Mouse (Mus musculus): Measurements from ENCODE around the gene Cybb. TPM values are rescaled to one million over a fixed set of nuclear protein-coding genes. Genes with fewer than 3 reads are reported as not detected.

Cybb gene
- total and polyA plus RNA-seq, 3 experiments, result 0.05 TPM; not detected in 1

GRCm38 (mm10) chrX:9413889-9414288 lies 73.7 kb downstream of the Cybb start:
- H3K4me1 ChIP-seq (ENCODE audit: insufficient read depth, low read depth, low read length), result no peaks in the 10 kb centered on the region
- no peak for ATAC-seq (ENCODE audit: extremely low read depth, insufficient number of reproducible peaks, low FRiP score, poor library complexity, severe bottlenecking)
- no peaks in the 10 kb centered on the region for H3K9me3 ChIP-seq (replicated peaks)
- no peak overlapping the region for H3K4me3 ChIP-seq (ENCODE audit: low read depth, low read length)
- TF ChIP-seq GATA2 (IDR thresholded peaks at IDR 0.05; ENCODE audit: borderline replicate concordance, low read depth, low read length), result no peak
- no peak for DNase-seq (ENCODE audit: low spot score)
- no peaks in the 10 kb centered on the region for H3K27me3 ChIP-seq (ENCODE audit: insufficient read depth, low read length)
- H3K36me3 ChIP-seq (replicated peaks), result no peaks in the 10 kb centered on the region

Other genes with a start within 250 kb of the Cybb start
- not detected in 2 replicates for gene Gm14862, start 230.9 kb downstream of the Cybb start, total RNA-seq (2014; fragmentation: Nextera tagmentation)
- gene Gm14862, start 230.9 kb downstream of the Cybb start, total RNA-seq (2017), result not detected in 2 replicates
- gene Gm14862, start 230.9 kb downstream of the Cybb start, polyA plus RNA-seq (2012), result not detected in 2 replicates
- 285 and 318 TPM in 2 replicates for gene Xk, start 215.0 kb downstream of the Cybb start, total RNA-seq (2014; fragmentation: Nextera tagmentation)
- gene Xk, start 215.0 kb downstream of the Cybb start, total RNA-seq (2017), result 37.5 and 41.4 TPM in 2 replicates
- gene Xk, start 215.0 kb downstream of the Cybb start, polyA plus RNA-seq (2012), result 24.2 and 26.6 TPM in 2 replicates
- 2.0 and 8.1 TPM in 2 replicates for gene H2al1m, start 204.0 kb downstream of the Cybb start, total RNA-seq (2014; fragmentation: Nextera tagmentation)
- not detected in 2 replicates for gene H2al1m, start 204.0 kb downstream of the Cybb start, total RNA-seq (2017)
- gene H2al1m, start 204.0 kb downstream of the Cybb start, polyA plus RNA-seq (2012), result not detected in 2 replicates
- 11.8 and 20.1 TPM in 2 replicates for gene H2al1k, start 137.1 kb downstream of the Cybb start, total RNA-seq (2014; fragmentation: Nextera tagmentation)
- 1.3 and 3.9 TPM in 2 replicates for gene H2al1k, start 137.1 kb downstream of the Cybb start, total RNA-seq (2017)
- 0.18 and 0.55 TPM in 2 replicates for gene H2al1k, start 137.1 kb downstream of the Cybb start, polyA plus RNA-seq (2012)
- not detected in 2 replicates for gene H2al1o, start 84.6 kb upstream of the Cybb start, total RNA-seq (2014; fragmentation: Nextera tagmentation)
- gene H2al1o, start 84.6 kb upstream of the Cybb start, total RNA-seq (2017), result not detected in 2 replicates
- not detected in 2 replicates for gene H2al1o, start 84.6 kb upstream of the Cybb start, polyA plus RNA-seq (2012)
- 112 and 125 TPM in 2 replicates for gene Dynlt3, start 175.2 kb upstream of the Cybb start, total RNA-seq (2014; fragmentation: Nextera tagmentation)
- 131 and 136 TPM in 2 replicates for gene Dynlt3, start 175.2 kb upstream of the Cybb start, total RNA-seq (2017)
- gene Dynlt3, start 175.2 kb upstream of the Cybb start, polyA plus RNA-seq (2012), result 1.5 and 2.5 TPM in 2 replicates

Measured in G1E (cell line).